Mouse (Mus musculus) spleen, adult 18-20 months (tissue): ENCODE measurements around the gene Epb41l5.

Experiments
- DNase-seq, 2 experiments: peaks; one replicate each; pipeline ENCODE4 v3.0.0; 2022; ENCODE audit warnings: mixed read lengths in 2 of 2

Epb41l5 gene

GRCm38 (mm10) chr1:119497346-119498004 lies 151.3 kb downstream of the Epb41l5 start:
- no peak for DNase-seq

DNA sequence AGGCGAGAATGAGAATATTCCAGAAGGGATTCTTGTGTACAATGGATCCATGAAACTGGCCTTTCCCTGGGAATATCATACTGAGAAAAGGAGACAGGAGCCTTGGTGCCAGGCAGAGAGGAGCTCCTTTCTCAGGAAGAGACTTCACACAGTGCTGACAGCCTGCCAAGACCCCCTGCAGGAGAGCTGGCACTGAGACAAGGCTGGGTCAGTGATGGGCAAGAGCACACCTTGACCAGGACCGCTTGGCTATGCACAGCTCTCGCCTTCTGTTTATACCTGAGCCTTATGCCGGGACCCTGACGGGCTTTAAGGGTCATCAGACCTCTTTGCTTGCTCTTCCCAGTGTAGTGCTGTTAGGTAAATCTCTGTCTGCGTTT lies 153.4 kb downstream of the Epb41l5 start:
- DNase-seq: no peak
